Mouse (Mus musculus) stomach, postnatal 0 days (tissue): Measurements from ENCODE around the gene Elf1. TPM values are rescaled to one million over a fixed set of nuclear protein-coding genes. Genes with fewer than 3 reads are reported as not detected.

Source experiments
- ATAC-seq: fragments of 200-750 bp; cut with Nextera tagmentation; 2 replicates; pipeline ENCODE4 v1.8.0; 2017; ENCODE audit not compliant: low FRiP score, low TSS enrichment
- DNase-seq: peaks from one replicate; pipeline ENCODE4 v3.0.0-alpha.2; 2016; ENCODE audit warnings: low spot score
- H3K27ac ChIP-seq: fragments of 300-500 bp; sonication (generic); replicated peaks from 2 replicates; pipeline ENCODE4 v1.5.1; 2014; ENCODE audit warnings: mild to moderate bottlenecking, control low read depth
- H3K27me3 ChIP-seq: fragments of 300-500 bp; sonication (generic); 2 replicates; pipeline ENCODE4 v1.6.1; 2014; ENCODE audit warnings: low read length; ENCODE audit not compliant: control insufficient read depth, insufficient read depth
- H3K36me3 ChIP-seq: fragments of 300-500 bp; sonication (generic); 2 replicates; pipeline ENCODE4 v1.6.1; 2014; ENCODE audit warnings: low read length, mixed read lengths; ENCODE audit not compliant: control insufficient read depth, insufficient read depth
- H3K4me1 ChIP-seq: fragments of 300-500 bp; sonication (generic); replicated peaks from 2 replicates; pipeline ENCODE4 v1.6.1; 2014; ENCODE audit warnings: antibody characterized with exemption; ENCODE audit not compliant: control insufficient read depth, insufficient read depth
- H3K4me2 ChIP-seq: fragments of 300-500 bp; sonication (generic); replicated peaks from 2 replicates; pipeline ENCODE4 v1.6.1; 2014; ENCODE audit warnings: low read depth, mild to moderate bottlenecking, control low read depth, moderate library complexity
- H3K4me3 ChIP-seq: fragments of 300-500 bp; sonication (generic); 2 replicates; pipeline ENCODE4 v1.5.1; 2014; ENCODE audit warnings: low read depth, low read length, control low read depth
- H3K9ac ChIP-seq: fragments of 300-500 bp; sonication (generic); 2 replicates; pipeline ENCODE4 v1.6.1; 2014; ENCODE audit warnings: mild to moderate bottlenecking, low read length, control low read depth, mixed read lengths
- H3K9me3 ChIP-seq: fragments of 300-500 bp; sonication (generic); 2 replicates; pipeline ENCODE4 v1.6.1; 2016; ENCODE audit warnings: low read length; ENCODE audit not compliant: control insufficient read depth
- CTCF ChIP-seq: IDR thresholded peaks from 2 replicates; pipeline ENCODE4 v1.5.1; 2016; ENCODE audit warnings: antibody characterized with exemption, low read depth, mild to moderate bottlenecking, moderate library complexity
- EP300 ChIP-seq: optimal IDR thresholded peaks from 2 replicates; pipeline ENCODE3; 2016; ENCODE audit warnings: antibody characterized with exemption
- WGBS: fragments of 180-500 bp; shearing (Covaris S2); extraction: QIAGEN DNeasy Blood & Tissue Kit; methylation state at CpG from one replicate; pipeline ENCODE4 v1.1.7; 2014; 5-methylcytosine and 5-hydroxymethylcytosine counted together
- microRNA-seq: library from miRNA; unstranded; fragments of <30 nt; microRNA quantifications from one replicate; pipeline ENCODE4, GENCODE M21; 2016
- polyA plus RNA-seq: library from polyadenylated mRNA; unstranded; fragments of >200 nt; fragmentation: Nextera tagmentation; extraction: Ambion mirVana; gene quantifications from 2 replicates; pipeline ENCODE4 v1.2.1, GENCODE M21; 2015

Elf1 gene
- polyA plus RNA-seq, 1 experiment from 2014 or later: 19.3 TPM

GRCm38 (mm10) chr14:79621143-79621542 lies 140.1 kb downstream of the Elf1 start:
- no peaks in the 10 kb centered on the region for H3K9me3 ChIP-seq
- H3K4me3 ChIP-seq: no peak overlapping the region
- DNase-seq (no peak), ATAC-seq (no peak)
- no peaks in the 10 kb centered on the region for H3K27me3 ChIP-seq
- no peaks in the 10 kb centered on the region for H3K4me1 ChIP-seq
- no peak overlapping the region for H3K27ac ChIP-seq
- H3K36me3 ChIP-seq: no peaks in the 10 kb centered on the region; the same call in 1 of the 2 replicates
- H3K9ac ChIP-seq: no peak overlapping the region
- 57% methylated on average over 3 of the region's 3 CpGs for WGBS
- no peak overlapping the region for H3K4me2 ChIP-seq
- TF ChIP-seq EP300 (no peak), CTCF (no peak)

Small RNA genes within 50 kb of the gene (microRNA-seq; reads per million reads assigned to microRNA genes)
- not detected for gene Gm27857

Other genes starting within 250 kb of the Elf1 start
- gene Zfp957, start 233.8 kb upstream of the Elf1 start, polyA plus RNA-seq: not detected in 2 replicates
- 40.0 and 45.4 TPM in 2 replicates for gene Rgcc, start 179.5 kb upstream of the Elf1 start, polyA plus RNA-seq
- 15.0 and 16.0 TPM in 2 replicates for gene Naa16, start 90.4 kb upstream of the Elf1 start, polyA plus RNA-seq
- gene Mtrf1, start 83.4 kb upstream of the Elf1 start, polyA plus RNA-seq: 6.8 and 7.7 TPM in 2 replicates
- gene Kbtbd7, start 54.7 kb upstream of the Elf1 start, polyA plus RNA-seq: 5.1 TPM in 2 replicates
- gene Kbtbd6, start 29.4 kb upstream of the Elf1 start, polyA plus RNA-seq: 0.57 and 0.98 TPM in 2 replicates
- 28.8 and 31.0 TPM in 2 replicates for gene Wbp4, start 326 bp downstream of the Elf1 start, polyA plus RNA-seq
- gene Sugt1, start 106.5 kb downstream of the Elf1 start, polyA plus RNA-seq: 70.4 and 73.7 TPM in 2 replicates
- 0.49 and 0.56 TPM in 2 replicates for gene Cnmd, start 181.0 kb downstream of the Elf1 start, polyA plus RNA-seq